Mouse (Mus musculus) C2C12 (cell line): ENCODE measurements around the gene Apoc3.

Source experiments
- MYOG ChIP-seq: IDR thresholded peaks from one replicate; pipeline ENCODE4 v1.6.1; 2011; ENCODE audit not compliant: control insufficient read depth, insufficient read length; ENCODE audit errors: extremely low read depth
- USF1 ChIP-seq: IDR thresholded peaks from one replicate; pipeline ENCODE4 v1.6.1; 2011; ENCODE audit warnings: low read depth, mild to moderate bottlenecking, control low read depth, moderate library complexity

DNA sequence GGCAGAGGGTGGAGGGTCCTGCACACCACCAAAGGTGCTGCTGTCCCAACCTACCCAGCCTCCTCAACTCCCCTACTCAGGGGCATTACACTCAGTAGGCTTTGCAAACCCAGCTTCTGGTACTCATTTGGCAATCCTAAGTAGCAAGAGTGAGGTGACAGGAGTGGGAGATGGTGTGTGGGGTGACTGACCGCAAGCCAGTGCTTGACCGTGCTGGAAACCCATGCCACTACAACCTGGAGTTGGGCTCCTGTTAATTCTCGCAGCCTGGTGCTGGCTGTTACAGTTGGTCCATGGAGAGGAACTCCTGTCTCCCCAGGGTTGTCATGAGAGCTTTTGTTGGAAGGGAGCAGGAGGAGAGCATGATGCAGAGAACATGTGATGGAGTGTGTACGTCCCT, 35.3 kb upstream of the Apoc3 start:
- TF ChIP-seq USF1 (no peak), MYOG (no peak)
